In the genomic region with DNA sequence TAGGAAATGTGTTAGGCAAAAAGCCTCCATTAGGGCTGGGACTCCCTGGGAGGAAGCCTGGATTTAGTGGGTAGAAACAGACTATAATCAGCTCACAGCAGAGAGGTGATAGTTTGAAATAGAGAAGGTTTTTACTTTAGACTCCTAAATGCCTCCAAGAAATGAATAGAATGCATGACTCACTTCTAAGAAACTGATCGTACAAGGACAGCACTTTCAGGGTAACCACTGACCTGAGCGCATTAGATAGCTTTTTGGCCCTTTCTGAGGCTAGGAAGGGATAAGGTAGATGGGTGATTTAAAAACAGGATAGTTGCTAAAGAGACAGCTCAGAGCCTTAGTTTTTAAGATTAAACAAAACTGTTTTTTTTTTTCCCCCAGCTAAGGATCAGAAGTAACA, we compare ENCODE assay signal across 20 mouse cellular contexts.
"Had no signal": no experiment of that assay in that cellular context is flagged by ENCODE, and none has a peak within 500 bp of the region (broad histone marks: within the 10 kb centered on the region; RNA-seq: fewer than 3 reads in every experiment).

No protein-coding gene starts in this region.

- DNase-seq: liver, postnatal 0 days; lung, adult 2 months; lung, postnatal 14 days; lung, postnatal 36 days; midbrain, embryonic 14.5 days; right cerebral cortex, postnatal 25 days; right cerebral cortex, postnatal 4 days; spleen, adult 18-20 months; thymus, adult 18-20 months; thymus, postnatal 14 days; thymus, postnatal 36 days had no signal

- H3K9me3 ChIP-seq: lung, embryonic 15.5 days; megakaryocyte, embryonic 14.5 days; neural tube, embryonic 13.5 days; neural tube, embryonic 15.5 days had no signal

- H3K4me3 ChIP-seq: lung, embryonic 15.5 days; megakaryocyte, embryonic 14.5 days; myocyte; neural tube, embryonic 13.5 days; neural tube, embryonic 15.5 days had no signal

- ATAC-seq: liver, postnatal 0 days; lung, postnatal 0 days; midbrain, embryonic 16.5 days had no signal

- H3K4me2 ChIP-seq: lung, embryonic 15.5 days; midbrain, embryonic 11.5 days; neural tube, embryonic 13.5 days; neural tube, embryonic 15.5 days had no signal

- H3K27ac ChIP-seq: lung, embryonic 15.5 days; macrophage; neural tube, embryonic 13.5 days; neural tube, embryonic 15.5 days had no signal

- H3K36me3 ChIP-seq: lung, embryonic 15.5 days; neural tube, embryonic 15.5 days had no signal

- H3K27me3 ChIP-seq: lung, embryonic 15.5 days; megakaryocyte, embryonic 14.5 days; neural tube, embryonic 13.5 days; neural tube, embryonic 15.5 days had no signal

- H3K4me1 ChIP-seq: lung, embryonic 15.5 days had no signal

- H3K9ac ChIP-seq: liver, postnatal 0 days; lung, embryonic 15.5 days; neural tube, embryonic 13.5 days; neural tube, embryonic 15.5 days had no signal
